Mouse (Mus musculus): ENCODE measurements around the gene Strn.

GRCm38 (mm10) chr17:78618164-78618693 lies 118.8 kb downstream of the Strn start:
- no peak for TF ChIP-seq CTCF (IDR thresholded peaks at IDR 0.05; ENCODE audit: low read depth, low read length)
- no peak for TF ChIP-seq POLR2A (IDR thresholded peaks at IDR 0.05; ENCODE audit: extremely low read depth, insufficient read depth, low read length)
